Mouse (Mus musculus) C2C12 (cell line): ENCODE results near the gene Mus81. TPM values are rescaled to one million over a fixed set of nuclear protein-coding genes. Genes with fewer than 3 reads are reported as not detected.

Experiments
- H3K27me3 ChIP-seq: one replicate; pipeline ENCODE4 v1.6.1; 2011; ENCODE audit not compliant: control insufficient read depth, insufficient read depth, insufficient read length
- H3K36me3 ChIP-seq: one replicate; pipeline ENCODE4 v1.6.1; 2011; ENCODE audit not compliant: control insufficient read depth, insufficient read depth
- H3K4me3 ChIP-seq: one replicate; pipeline ENCODE4 v1.5.1; 2011; ENCODE audit warnings: mild to moderate bottlenecking, control low read depth; ENCODE audit not compliant: poor library complexity, insufficient read depth, severe bottlenecking
- H3K79me2 ChIP-seq: one replicate; pipeline ENCODE4 v1.6.1; 2011; ENCODE audit not compliant: control insufficient read depth, insufficient read depth
- H3K79me3 ChIP-seq: one replicate; pipeline ENCODE4 v1.6.1; 2011; ENCODE audit warnings: low read depth, control low read depth
- H3ac ChIP-seq: one replicate; pipeline ENCODE3; 2011; ENCODE audit warnings: low read depth; ENCODE audit not compliant: control insufficient read depth, insufficient read length
- CEBPB ChIP-seq: IDR thresholded peaks from one replicate; pipeline ENCODE4 v1.6.1; 2011; ENCODE audit warnings: low read depth, mild to moderate bottlenecking, control low read depth, moderate library complexity
- CTCF ChIP-seq: IDR thresholded peaks from one replicate; pipeline ENCODE4 v1.5.1; 2011; ENCODE audit not compliant: control insufficient read depth, insufficient read depth, insufficient read length
- FOSL1 ChIP-seq: IDR thresholded peaks from one replicate; pipeline ENCODE4 v1.8.0; 2011; ENCODE audit warnings: mild to moderate bottlenecking, low read length; ENCODE audit not compliant: poor library complexity, insufficient read depth, severe bottlenecking
- MAX ChIP-seq: IDR thresholded peaks from one replicate; pipeline ENCODE4 v1.6.1; 2011; ENCODE audit warnings: mild to moderate bottlenecking, control low read depth
- MYOD1 ChIP-seq: IDR thresholded peaks from one replicate; pipeline ENCODE4 v1.6.1; 2011; ENCODE audit warnings: low read depth; ENCODE audit not compliant: control insufficient read depth, insufficient read length
- MYOG ChIP-seq: IDR thresholded peaks from one replicate; pipeline ENCODE4 v1.6.1; 2011; ENCODE audit not compliant: control insufficient read depth, insufficient read length; ENCODE audit errors: extremely low read depth
- USF1 ChIP-seq: IDR thresholded peaks from one replicate; pipeline ENCODE4 v1.6.1; 2011; ENCODE audit warnings: low read depth, mild to moderate bottlenecking, control low read depth, moderate library complexity
- polyA plus RNA-seq: library from polyadenylated mRNA; unstranded; fragments of >200 nt; fragmentation: generic; extraction: Trizol; gene quantifications from one replicate; pipeline ENCODE4 v1.2.1, GENCODE M21; 2012; ENCODE audit warnings: missing spikeins

Gene Mus81
- polyA plus RNA-seq, 1 experiment: 50.3 TPM

GRCm38 (mm10) chr19:5447515-5448353, 40.5 kb downstream of the Mus81 start, which contains the start of gene Fosl1:
Gene Fosl1, plus strand, starts transcription at chr19:5447547.
- no peaks in the 10 kb centered on the region for H3K27me3 ChIP-seq
- peaks cover 46% of the 10 kb centered on the region for H3K79me3 ChIP-seq
- TF ChIP-seq MYOG (no peak), CEBPB (peak; percentile 23)

GRCm38 (mm10) chr19:5445747-5446146, 42.5 kb downstream of the Mus81 start:
- Histone ChIP-seq H3K4me3 (no peak overlapping the region), H3K27me3 (no peaks in the 10 kb centered on the region), H3ac (no peak overlapping the region), H3K36me3 (peaks cover 17% of the 10 kb centered on the region), H3K79me3 (peaks cover 28% of the 10 kb centered on the region), H3K79me2 (peaks cover 44% of the 10 kb centered on the region)
- no peak for TF ChIP-seq CEBPB
- TF ChIP-seq MYOD1: peak; percentile 89

More at GRCm38 (mm10) chr19:5447515-5448353, 40.5 kb downstream of the Mus81 start, which contains the start of gene Fosl1:
- Histone ChIP-seq H3K79me2 (peaks cover 64% of the 10 kb centered on the region), H3K36me3 (peaks cover 36% of the 10 kb centered on the region), H3ac (peak within 1 kb of the TSS; percentile 80), H3K4me3 (peak within 1 kb of the TSS; percentile 99)

- TF ChIP-seq MAX (peak; percentile 61), MYOD1 (peak; percentile 63), USF1 (no peak), FOSL1 (peak; percentile 40), CTCF (no peak), MYOG (no peak), CEBPB (no peak)
- Histone ChIP-seq H3ac (peak overlapping the region; percentile 1), H3K27me3 (no peaks in the 10 kb centered on the region), H3K79me2 (peaks cover 36% of the 10 kb centered on the region), H3K4me3 (no peak overlapping the region), H3K79me3 (peaks cover 20% of the 10 kb centered on the region), H3K36me3 (peaks cover 9% of the 10 kb centered on the region)
Measured at GRCm38 (mm10) chr19:5444954-5445353, 43.2 kb downstream of the Mus81 start.

GRCm38 (mm10) chr19:5444371-5444908, 43.8 kb downstream of the Mus81 start:
- Histone ChIP-seq H3K4me3 (no peak overlapping the region), H3K79me3 (peaks cover 15% of the 10 kb centered on the region), H3ac (peak overlapping the region; percentile 1), H3K79me2 (peaks cover 31% of the 10 kb centered on the region), H3K27me3 (no peaks in the 10 kb centered on the region), H3K36me3 (peaks cover 4% of the 10 kb centered on the region)
- TF ChIP-seq USF1: peak; percentile 92
- no peak for TF ChIP-seq FOSL1
- no peak for TF ChIP-seq MYOG
- peak; percentile 26 for TF ChIP-seq MAX
- peak; percentile 98 for TF ChIP-seq CEBPB

- H3K27me3 ChIP-seq: no peaks in the 10 kb centered on the region
- peak overlapping the region; percentile 44 for H3ac ChIP-seq
- no peaks in the 10 kb centered on the region for H3K79me3 ChIP-seq
- TF ChIP-seq CEBPB (no peak), CTCF (no peak), MYOG (no peak), MAX (no peak), USF1 (no peak), MYOD1 (no peak), FOSL1 (no peak)
- H3K4me3 ChIP-seq: no peak overlapping the region
- H3K79me2 ChIP-seq: no peaks in the 10 kb centered on the region
- no peaks in the 10 kb centered on the region for H3K36me3 ChIP-seq
Measured at GRCm38 (mm10) chr19:5433951-5434350, 54.3 kb downstream of the Mus81 start.

- TF ChIP-seq MAX: peak; percentile 24
- TF ChIP-seq FOSL1: peak; percentile 83
- peak; percentile 4 for TF ChIP-seq MYOD1
- no peak for TF ChIP-seq CTCF
- no peak overlapping the region for H3K4me3 ChIP-seq
- no peaks in the 10 kb centered on the region for H3K79me3 ChIP-seq
- H3K79me2 ChIP-seq: peaks cover 7% of the 10 kb centered on the region
- H3K36me3 ChIP-seq: no peaks in the 10 kb centered on the region
- peak overlapping the region; percentile 58 for H3ac ChIP-seq
- H3K27me3 ChIP-seq: no peaks in the 10 kb centered on the region
Measured at GRCm38 (mm10) chr19:5432992-5433852, 55.0 kb downstream of the Mus81 start.

Other genes starting within 250 kb of the Mus81 start
- gene Pacs1, start 215.3 kb downstream of the Mus81 start, polyA plus RNA-seq: 10.1 TPM
- 149 TPM for gene Sf3b2, start 192.9 kb downstream of the Mus81 start, polyA plus RNA-seq
- not detected for gene Gal3st3, start 190.1 kb downstream of the Mus81 start, polyA plus RNA-seq
- not detected for gene Catsper1, start 152.7 kb downstream of the Mus81 start, polyA plus RNA-seq
- 85.8 TPM for gene Cst6, start 138.8 kb downstream of the Mus81 start, polyA plus RNA-seq
- 48.5 TPM for gene Eif1ad, start 121.7 kb downstream of the Mus81 start, polyA plus RNA-seq
- 506 TPM for gene Banf1, start 121.2 kb downstream of the Mus81 start, polyA plus RNA-seq
- gene Sart1, start 99.7 kb downstream of the Mus81 start, polyA plus RNA-seq: 68.5 TPM
- 0.02 TPM for gene Tsga10ip, start 85.9 kb downstream of the Mus81 start, polyA plus RNA-seq
- 428 TPM for gene Drap1, start 63.4 kb downstream of the Mus81 start, polyA plus RNA-seq
- gene AI837181, start 63.3 kb downstream of the Mus81 start, polyA plus RNA-seq: 90.3 TPM
- 146 TPM for gene Fosl1, start 40.9 kb downstream of the Mus81 start, polyA plus RNA-seq
- 30.5 TPM for gene Ccdc85b, start 30.5 kb downstream of the Mus81 start, polyA plus RNA-seq
- gene Fibp, start 27.8 kb downstream of the Mus81 start, polyA plus RNA-seq: 83.7 TPM
- gene Ctsw, start 19.9 kb downstream of the Mus81 start, polyA plus RNA-seq: 4.8 TPM
- 177 TPM for gene Efemp2, start 14.4 kb downstream of the Mus81 start, polyA plus RNA-seq
- 2,315 TPM for gene Cfl1, start 2.1 kb upstream of the Mus81 start, polyA plus RNA-seq
- 0.15 TPM for gene 1700020D05Rik, start 15.4 kb upstream of the Mus81 start, polyA plus RNA-seq
- 1.1 TPM for gene Snx32, start 22.1 kb upstream of the Mus81 start, polyA plus RNA-seq
- not detected for gene Ovol1, start 72.2 kb upstream of the Mus81 start, polyA plus RNA-seq
- 3.9 TPM for gene Ap5b1, start 79.6 kb upstream of the Mus81 start, polyA plus RNA-seq
- 77.8 TPM for gene Rnaseh2c, start 113.5 kb upstream of the Mus81 start, polyA plus RNA-seq
- gene Kat5, start 121.8 kb upstream of the Mus81 start, polyA plus RNA-seq: 48.4 TPM
- gene Rela, start 149.1 kb upstream of the Mus81 start, polyA plus RNA-seq: 56.5 TPM
- 22.9 TPM for gene Sipa1, start 175.3 kb upstream of the Mus81 start, polyA plus RNA-seq
- gene Map3k11, start 200.3 kb upstream of the Mus81 start, polyA plus RNA-seq: 24.2 TPM
- 28.0 TPM for gene Pcnx3, start 200.5 kb upstream of the Mus81 start, polyA plus RNA-seq
- gene Kcnk7, start 216.0 kb upstream of the Mus81 start, polyA plus RNA-seq: 0.19 TPM
- 62.1 TPM for gene Ehbp1l1, start 237.9 kb upstream of the Mus81 start, polyA plus RNA-seq
- 129 TPM for gene Fam89b, start 241.3 kb upstream of the Mus81 start, polyA plus RNA-seq